Mouse (Mus musculus): ENCODE data around the gene Atp11b. TPM values are rescaled to one million over a fixed set of nuclear protein-coding genes. Genes with fewer than 3 reads are reported as not detected.

Gene Atp11b
- polyA plus RNA-seq, 1 experiment from 2014 or later = 11.9 TPM

GRCm38 (mm10) chr3:35849326-35849725, 95.4 kb downstream of the Atp11b start:
- no peak for DNase-seq
- ATAC-seq = no peak
- H3K4me1 ChIP-seq (ENCODE audit: insufficient read depth) = no peaks in the 10 kb centered on the region
- H3K27ac ChIP-seq (ENCODE audit: low read depth) = no peak overlapping the region
- no peak overlapping the region for H3K9ac ChIP-seq (replicated peaks)
- no peaks in the 10 kb centered on the region for H3K27me3 ChIP-seq (ENCODE audit: insufficient read depth, low read length)
- no peak overlapping the region for H3K4me2 ChIP-seq (ENCODE audit: low read depth, low read length)
- WGBS (ENCODE audit: insufficient replicate concordance) = 83% methylated on average over 9 of the region's 9 CpGs
- TF ChIP-seq CTCF (IDR thresholded peaks at IDR 0.05; ENCODE audit: low read depth) = no peak
- TF ChIP-seq EP300 (IDR thresholded peaks at IDR 0.05; ENCODE audit: low read depth) = no peak
- no peak overlapping the region for H3K4me3 ChIP-seq (ENCODE audit: low read depth, low read length)
- H3K9me3 ChIP-seq (ENCODE audit: low read length) = no peaks in the 10 kb centered on the region
- peaks cover 22% of the 10 kb centered on the region for H3K36me3 ChIP-seq (replicated peaks; ENCODE audit: insufficient read depth, low read length)

DNA sequence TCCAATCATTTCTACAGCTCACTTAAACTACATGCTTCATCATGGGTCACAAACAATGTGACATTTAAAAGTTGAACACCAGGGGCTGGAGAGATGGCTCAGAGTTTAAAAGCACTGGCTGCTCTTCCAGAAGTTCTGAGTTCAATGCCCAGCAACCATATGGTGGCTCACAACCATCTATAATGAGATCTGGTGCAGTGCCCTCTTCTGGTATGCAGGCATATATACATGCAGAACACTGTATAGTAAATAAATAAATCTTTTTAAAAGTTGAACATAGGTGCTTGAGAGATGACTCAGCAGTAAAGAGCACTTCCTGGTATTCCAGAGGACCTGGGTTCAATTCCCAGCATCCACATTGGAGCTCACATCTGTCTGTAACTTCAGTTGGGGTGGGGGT, 129.4 kb downstream of the Atp11b start:
- Histone ChIP-seq H3K27me3 (ENCODE audit: insufficient read depth, low read length) (no peaks in the 10 kb centered on the region), H3K36me3 (replicated peaks; ENCODE audit: insufficient read depth, low read length) (no peaks in the 10 kb centered on the region), H3K4me3 (ENCODE audit: low read depth, low read length) (no peak overlapping the region), H3K9me3 (ENCODE audit: low read length) (no peaks in the 10 kb centered on the region), H3K9ac (replicated peaks) (no peak overlapping the region), H3K4me1 (ENCODE audit: insufficient read depth) (no peaks in the 10 kb centered on the region), H3K27ac (ENCODE audit: low read depth) (no peak overlapping the region), H3K4me2 (ENCODE audit: low read depth, low read length) (no peak overlapping the region)
- DNase-seq = no peak
- TF ChIP-seq EP300 (IDR thresholded peaks at IDR 0.05; ENCODE audit: low read depth) = no peak
- peak; percentile 45 for TF ChIP-seq CTCF (IDR thresholded peaks at IDR 0.05; ENCODE audit: low read depth)
- no peak for ATAC-seq

DNA sequence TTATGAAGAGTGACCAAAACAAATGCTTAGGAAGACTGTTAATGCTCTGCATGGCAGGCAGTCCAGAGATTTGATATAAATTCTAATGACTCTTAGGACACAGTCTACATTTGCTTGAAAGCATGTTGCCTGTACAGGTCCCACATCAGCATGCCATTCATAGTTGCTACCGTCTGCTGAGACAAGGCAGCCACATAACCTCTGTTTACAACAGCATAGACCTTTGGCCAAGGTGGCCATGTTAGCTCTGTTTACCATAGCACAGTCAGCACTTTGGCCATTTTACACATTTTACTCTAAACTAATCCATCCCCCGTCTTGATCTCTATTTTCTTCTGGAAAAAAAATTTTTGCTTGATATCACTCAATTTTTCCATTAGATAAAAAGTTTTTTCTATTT, 135.6 kb downstream of the Atp11b start:
- WGBS (ENCODE audit: insufficient replicate concordance) = 67% methylated on average over 2 of the region's 2 CpGs
- Histone ChIP-seq H3K9ac (replicated peaks) (no peak overlapping the region), H3K27ac (ENCODE audit: low read depth) (no peak overlapping the region), H3K27me3 (ENCODE audit: insufficient read depth, low read length) (no peaks in the 10 kb centered on the region), H3K4me2 (ENCODE audit: low read depth, low read length) (no peak overlapping the region), H3K4me1 (ENCODE audit: insufficient read depth) (no peaks in the 10 kb centered on the region), H3K4me3 (ENCODE audit: low read depth, low read length) (no peak overlapping the region), H3K9me3 (ENCODE audit: low read length) (no peaks in the 10 kb centered on the region), H3K36me3 (replicated peaks; ENCODE audit: insufficient read depth, low read length) (0 out of 2 replicates have a peak, but pooled peaks cover 7% of the 10 kb centered on the region)
- no peak for TF ChIP-seq CTCF (IDR thresholded peaks at IDR 0.05; ENCODE audit: low read depth)
- TF ChIP-seq EP300 (IDR thresholded peaks at IDR 0.05; ENCODE audit: low read depth) = no peak
- ATAC-seq = no peak
- no peak for DNase-seq

DNA sequence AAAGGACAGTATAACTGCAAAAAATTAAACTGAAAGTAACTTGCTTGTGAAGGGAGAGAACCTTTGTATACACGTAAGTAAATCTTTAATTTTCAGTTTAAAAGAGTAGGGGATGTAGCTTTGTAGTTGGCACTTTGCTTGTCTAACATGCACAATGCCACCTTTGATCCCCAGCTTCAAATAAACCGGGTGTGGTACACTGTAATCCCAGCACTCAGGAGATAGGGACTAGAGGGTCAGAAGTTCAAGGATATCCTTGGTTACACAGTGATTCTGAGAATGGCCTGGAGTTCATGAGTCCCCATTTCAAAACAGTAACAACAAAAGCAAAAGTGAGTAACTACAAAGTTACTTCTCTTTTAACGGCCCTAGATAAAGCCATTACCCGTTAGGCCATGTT, 137.2 kb downstream of the Atp11b start:
- H3K27ac ChIP-seq (ENCODE audit: low read depth) = peak overlapping the region; percentile 45

DNA sequence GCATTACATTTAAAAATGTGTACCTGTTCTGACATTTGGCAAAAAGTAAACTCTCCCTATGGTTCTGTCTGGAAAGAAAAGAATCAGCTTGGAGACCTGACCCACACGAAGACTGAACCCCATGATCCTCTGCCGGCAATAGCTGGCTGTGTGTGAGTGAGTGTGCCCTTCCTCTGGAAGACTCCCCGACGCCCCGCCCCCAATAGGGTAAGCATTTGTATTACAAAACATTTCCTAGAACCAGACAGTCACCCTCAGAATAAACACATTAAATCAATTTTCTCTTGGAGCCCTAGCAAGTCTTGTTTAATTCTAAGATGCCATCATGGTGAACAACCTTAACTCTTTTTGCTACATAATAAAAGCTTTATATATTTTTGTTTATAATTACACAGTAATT, 139.2 kb downstream of the Atp11b start:
- H3K9ac ChIP-seq (replicated peaks) = no peak overlapping the region
- no peak overlapping the region for H3K4me2 ChIP-seq (ENCODE audit: low read depth, low read length)
- DNase-seq (peak; percentile 63), ATAC-seq (peak; percentile 62)
- no peak overlapping the region for H3K4me3 ChIP-seq (ENCODE audit: low read depth, low read length)
- TF ChIP-seq EP300 (IDR thresholded peaks at IDR 0.05; ENCODE audit: low read depth) = peak; percentile 60
- TF ChIP-seq CTCF (IDR thresholded peaks at IDR 0.05; ENCODE audit: low read depth) = no peak
- H3K9me3 ChIP-seq (ENCODE audit: low read length) = no peaks in the 10 kb centered on the region
- 62% methylated on average over 5 of the region's 5 CpGs for WGBS (ENCODE audit: insufficient replicate concordance)
- H3K4me1 ChIP-seq (ENCODE audit: insufficient read depth) = no peaks in the 10 kb centered on the region
- H3K27ac ChIP-seq (ENCODE audit: low read depth) = peak overlapping the region; percentile 37
- H3K36me3 ChIP-seq (replicated peaks; ENCODE audit: insufficient read depth, low read length) = peaks cover 15% of the 10 kb centered on the region
- H3K27me3 ChIP-seq (ENCODE audit: insufficient read depth, low read length) = no peaks in the 10 kb centered on the region

More for the DNA sequence above, 137.2 kb downstream of the Atp11b start:
- no peak overlapping the region for H3K4me3 ChIP-seq (ENCODE audit: low read depth, low read length)
- no peak for TF ChIP-seq CTCF (IDR thresholded peaks at IDR 0.05; ENCODE audit: low read depth)
- TF ChIP-seq EP300 (IDR thresholded peaks at IDR 0.05; ENCODE audit: low read depth) = no peak
- DNase-seq (no peak), ATAC-seq (peak; percentile 88)
- no peak overlapping the region for H3K9ac ChIP-seq (replicated peaks)
- no peaks in the 10 kb centered on the region for H3K4me1 ChIP-seq (ENCODE audit: insufficient read depth)
- peaks cover 7% of the 10 kb centered on the region; the same call in 1 of the 2 replicates for H3K36me3 ChIP-seq (replicated peaks; ENCODE audit: insufficient read depth, low read length)
- WGBS (ENCODE audit: insufficient replicate concordance) = 63% methylated on average over 4 of the region's 4 CpGs
- H3K27me3 ChIP-seq (ENCODE audit: insufficient read depth, low read length) = no peaks in the 10 kb centered on the region
- no peak overlapping the region for H3K4me2 ChIP-seq (ENCODE audit: low read depth, low read length)
- no peaks in the 10 kb centered on the region for H3K9me3 ChIP-seq (ENCODE audit: low read length)

DNA sequence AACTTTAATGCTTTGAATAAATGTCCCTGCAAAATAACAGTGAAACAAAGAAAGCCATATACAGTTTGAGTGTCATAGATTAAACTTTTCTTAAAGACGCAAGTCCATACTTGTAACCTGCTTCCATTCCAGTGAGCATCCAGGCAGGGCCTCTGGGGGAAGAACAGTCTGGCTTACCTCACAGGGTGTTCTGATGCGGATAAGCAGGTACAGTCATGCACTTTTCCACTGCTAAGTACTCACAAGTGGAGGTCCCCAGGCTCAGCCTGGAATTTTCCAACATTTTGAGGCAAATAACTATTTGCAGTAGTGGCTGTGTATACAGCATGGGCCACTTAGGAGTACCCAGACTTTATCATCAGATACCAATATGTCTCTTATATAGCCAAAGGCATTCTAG, 144.0 kb downstream of the Atp11b start:
- DNase-seq = no peak
- Histone ChIP-seq H3K4me3 (ENCODE audit: low read depth, low read length) (no peak overlapping the region), H3K36me3 (replicated peaks; ENCODE audit: insufficient read depth, low read length) (peaks cover 23% of the 10 kb centered on the region), H3K4me1 (ENCODE audit: insufficient read depth) (peaks cover 2% of the 10 kb centered on the region; the same call in 1 of the 2 replicates), H3K9me3 (ENCODE audit: low read length) (no peaks in the 10 kb centered on the region), H3K27ac (ENCODE audit: low read depth) (no peak overlapping the region), H3K4me2 (ENCODE audit: low read depth, low read length) (no peak overlapping the region), H3K9ac (replicated peaks) (no peak overlapping the region), H3K27me3 (ENCODE audit: insufficient read depth, low read length) (no peaks in the 10 kb centered on the region)
- TF ChIP-seq CTCF (IDR thresholded peaks at IDR 0.05; ENCODE audit: low read depth) (no peak), EP300 (IDR thresholded peaks at IDR 0.05; ENCODE audit: low read depth) (no peak)
- 97% methylated on average over 2 of the region's 2 CpGs for WGBS (ENCODE audit: insufficient replicate concordance)
- no peak for ATAC-seq

- Histone ChIP-seq H3K27ac (ENCODE audit: low read depth) (no peak overlapping the region), H3K27me3 (ENCODE audit: insufficient read depth, low read length) (no peaks in the 10 kb centered on the region), H3K36me3 (replicated peaks; ENCODE audit: insufficient read depth, low read length) (peaks cover 25% of the 10 kb centered on the region), H3K9me3 (ENCODE audit: low read length) (no peaks in the 10 kb centered on the region), H3K9ac (replicated peaks) (no peak overlapping the region), H3K4me1 (ENCODE audit: insufficient read depth) (peaks cover 2% of the 10 kb centered on the region; the same call in 1 of the 2 replicates), H3K4me3 (ENCODE audit: low read depth, low read length) (no peak overlapping the region), H3K4me2 (ENCODE audit: low read depth, low read length) (no peak overlapping the region)
- WGBS (ENCODE audit: insufficient replicate concordance) = 89% methylated on average over 3 of the region's 3 CpGs
- TF ChIP-seq EP300 (IDR thresholded peaks at IDR 0.05; ENCODE audit: low read depth) = no peak
- no peak for TF ChIP-seq CTCF (IDR thresholded peaks at IDR 0.05; ENCODE audit: low read depth)
- DNase-seq (no peak), ATAC-seq (no peak)
Measured at GRCm38 (mm10) chr3:35899109-35899508, 145.2 kb downstream of the Atp11b start.
